Mouse (Mus musculus) intestine, embryonic 14.5 days (tissue): ENCODE measurements around the gene Sesn2. TPM values are rescaled to one million over a fixed set of nuclear protein-coding genes. Genes with fewer than 3 reads are reported as not detected.

Experiments
- ATAC-seq: fragments of 200-750 bp; cut with Nextera tagmentation; replicated peaks from 2 replicates; pipeline ENCODE4 v1.8.0; 2017; ENCODE audit warnings: low read depth, moderate number of reproducible peaks, moderate TSS enrichment, moderate library complexity; ENCODE audit not compliant: low FRiP score, low TSS enrichment
- DNase-seq: peaks from one replicate; pipeline ENCODE4 v3.0.0-alpha.2; 2018; ENCODE audit warnings: low spot score
- H3K27ac ChIP-seq: fragments of 300-500 bp; sonication (generic); 2 replicates; pipeline ENCODE4 v1.5.1; 2014; ENCODE audit warnings: low read depth, mild to moderate bottlenecking, control low read depth
- H3K27me3 ChIP-seq: fragments of 300-500 bp; sonication (generic); replicated peaks from 2 replicates; pipeline ENCODE4 v1.6.1; 2014; ENCODE audit warnings: low read length, control low read depth; ENCODE audit not compliant: control insufficient read depth, insufficient read depth
- H3K36me3 ChIP-seq: fragments of 300-500 bp; sonication (generic); 2 replicates; pipeline ENCODE4 v1.6.1; 2014; ENCODE audit warnings: low read length, control low read depth; ENCODE audit not compliant: control insufficient read depth, insufficient read depth
- H3K4me1 ChIP-seq: fragments of 300-500 bp; sonication (generic); replicated peaks from 2 replicates; pipeline ENCODE4 v1.6.1; 2014; ENCODE audit warnings: low read length, control low read depth, mixed read lengths; ENCODE audit not compliant: control insufficient read depth, insufficient read depth
- H3K4me2 ChIP-seq: fragments of 300-500 bp; sonication (generic); 2 replicates; pipeline ENCODE4 v1.6.1; 2014; ENCODE audit warnings: low read length
- H3K4me3 ChIP-seq: fragments of 300-500 bp; sonication (generic); 2 replicates; pipeline ENCODE4 v1.5.1; 2014; ENCODE audit warnings: low read depth, low read length, control low read depth, mixed read lengths
- H3K9ac ChIP-seq: fragments of 300-500 bp; sonication (generic); 2 replicates; pipeline ENCODE4 v1.6.1; 2014; ENCODE audit warnings: mild to moderate bottlenecking, low read length
- H3K9me3 ChIP-seq: fragments of 300-500 bp; sonication (generic); 2 replicates; pipeline ENCODE4 v1.6.1; 2016; ENCODE audit warnings: low read length, control low read depth; ENCODE audit not compliant: control insufficient read depth
- WGBS: fragments of 180-500 bp; shearing (Covaris S2); extraction: QIAGEN DNeasy Blood & Tissue Kit; methylation state at CpG from one replicate; pipeline ENCODE4 v1.1.7; 2014; 5-methylcytosine and 5-hydroxymethylcytosine counted together
- polyA plus RNA-seq: library from polyadenylated mRNA; unstranded; fragments of >200 nt; fragmentation: Nextera tagmentation; extraction: Ambion mirVana; gene quantifications from 2 replicates; pipeline ENCODE4 v1.2.1, GENCODE M21; 2014

Sesn2 gene
- polyA plus RNA-seq, 1 experiment from 2014 or later: 7.3 TPM

DNA sequence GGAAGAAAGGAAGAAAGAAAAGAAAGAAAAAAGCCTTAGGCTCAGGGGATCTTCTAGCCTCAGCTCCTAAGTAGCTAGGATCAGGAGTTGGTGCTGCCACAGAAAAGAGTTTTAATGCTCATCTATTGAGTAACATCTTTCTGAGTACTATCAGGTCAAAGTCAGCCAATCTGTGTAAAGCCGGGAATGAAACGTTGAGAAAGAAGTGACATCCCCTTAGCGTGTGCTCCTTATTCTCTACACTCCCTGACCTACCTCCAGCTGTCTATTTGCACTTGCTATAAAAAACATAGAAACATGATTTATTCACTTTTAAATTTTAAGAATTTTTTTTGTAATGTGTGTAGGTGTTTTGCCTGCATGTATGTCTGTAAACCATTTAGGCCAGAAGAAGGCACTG lies 8.9 kb upstream of the Sesn2 start:
- DNase-seq (no peak), ATAC-seq (no peak)
- no peaks in the 10 kb centered on the region for H3K9me3 ChIP-seq
- H3K4me3 ChIP-seq: no peak overlapping the region
- no peak overlapping the region for H3K4me2 ChIP-seq
- H3K27ac ChIP-seq: no peak overlapping the region
- H3K9ac ChIP-seq: no peak overlapping the region
- WGBS: 87% methylated on average over 3 of the region's 3 CpGs
- no peaks in the 10 kb centered on the region for H3K27me3 ChIP-seq
- no peaks in the 10 kb centered on the region for H3K36me3 ChIP-seq
- H3K4me1 ChIP-seq: peaks cover 1% of the 10 kb centered on the region; the same call in 1 of the 2 replicates

DNA sequence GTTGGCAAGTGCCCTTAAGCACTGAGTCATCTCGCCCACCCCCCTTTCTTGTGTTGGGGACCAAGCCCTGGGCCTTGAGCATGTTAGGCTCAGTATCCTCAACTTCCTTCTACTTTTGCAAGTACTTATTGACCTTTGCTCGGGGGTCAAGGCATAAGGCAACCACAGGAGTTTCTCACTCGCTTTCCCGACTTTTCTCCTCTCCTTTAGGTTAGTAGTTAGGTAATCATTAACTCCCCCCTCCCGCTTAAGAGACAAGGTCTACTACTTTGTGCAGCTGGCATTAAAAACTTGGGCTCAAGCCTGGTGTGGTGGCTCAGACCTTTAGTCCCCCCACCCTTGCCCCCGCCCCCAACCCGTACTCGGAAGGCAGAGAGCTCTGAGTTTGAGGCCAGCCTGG lies 7.8 kb upstream of the Sesn2 start:
- ATAC-seq (no peak; the same call in 1 of the 2 replicates), DNase-seq (no peak)
- H3K4me2 ChIP-seq: no peak overlapping the region
- no peak overlapping the region for H3K4me3 ChIP-seq
- peak overlapping the region; percentile 40; the same call in 1 of the 2 replicates for H3K27ac ChIP-seq
- no peaks in the 10 kb centered on the region; the same call in 1 of the 2 replicates for H3K4me1 ChIP-seq
- no peaks in the 10 kb centered on the region for H3K36me3 ChIP-seq
- no peak overlapping the region for H3K9ac ChIP-seq
- WGBS: 65% methylated on average over 8 of the region's 8 CpGs
- no peaks in the 10 kb centered on the region for H3K9me3 ChIP-seq
- H3K27me3 ChIP-seq: no peaks in the 10 kb centered on the region

DNA sequence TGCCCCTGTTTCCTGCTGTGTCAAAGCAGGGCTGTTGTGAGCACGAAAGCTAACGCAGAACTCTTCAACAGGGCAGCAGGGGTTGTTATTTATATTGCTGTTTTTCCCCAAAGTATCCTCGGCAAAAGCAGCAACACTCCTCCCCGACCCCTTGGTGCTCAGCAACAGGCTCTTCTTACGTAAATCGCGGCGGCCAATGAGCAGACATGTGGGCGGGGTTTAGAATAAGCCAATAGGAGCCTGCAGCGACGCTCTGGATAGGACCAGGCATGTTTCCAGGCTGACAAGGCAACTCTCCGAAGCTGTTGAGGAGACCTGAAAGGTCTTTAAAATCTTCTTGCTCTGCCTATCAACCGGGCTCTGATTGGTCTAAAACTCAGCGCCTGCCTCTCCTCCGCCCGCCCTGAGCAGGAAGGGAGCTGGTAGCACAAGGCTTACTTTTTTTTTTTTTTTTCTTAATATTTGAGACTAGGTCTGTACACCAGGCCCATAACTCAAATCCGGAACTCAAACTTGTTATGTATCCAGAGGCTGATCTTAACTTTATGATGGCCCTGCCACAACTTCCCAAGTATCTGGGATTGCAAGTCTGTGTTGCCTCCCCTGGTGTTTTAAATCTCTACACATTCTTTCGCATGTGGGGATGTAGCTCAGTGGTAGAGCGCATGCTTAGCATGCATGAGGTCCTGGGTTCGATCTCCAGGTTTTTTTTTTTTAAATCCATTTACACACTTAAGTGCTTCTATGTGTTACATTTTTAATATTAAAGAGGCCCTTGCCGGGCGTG lies 5.3 kb upstream of the Sesn2 start:
- Histone ChIP-seq H3K4me3 (peak overlapping the region; percentile 42), H3K9me3 (no peaks in the 10 kb centered on the region), H3K27ac (peak overlapping the region; percentile 73), H3K4me2 (peak overlapping the region; percentile 97), H3K9ac (peak overlapping the region; percentile 49), H3K27me3 (no peaks in the 10 kb centered on the region), H3K4me1 (no peaks in the 10 kb centered on the region; the same call in 1 of the 2 replicates), H3K36me3 (no peaks in the 10 kb centered on the region)
- ATAC-seq: peak; percentile 90
- WGBS: 19% methylated on average over 22 of the region's 22 CpGs
- peak; percentile 82 for DNase-seq

DNA sequence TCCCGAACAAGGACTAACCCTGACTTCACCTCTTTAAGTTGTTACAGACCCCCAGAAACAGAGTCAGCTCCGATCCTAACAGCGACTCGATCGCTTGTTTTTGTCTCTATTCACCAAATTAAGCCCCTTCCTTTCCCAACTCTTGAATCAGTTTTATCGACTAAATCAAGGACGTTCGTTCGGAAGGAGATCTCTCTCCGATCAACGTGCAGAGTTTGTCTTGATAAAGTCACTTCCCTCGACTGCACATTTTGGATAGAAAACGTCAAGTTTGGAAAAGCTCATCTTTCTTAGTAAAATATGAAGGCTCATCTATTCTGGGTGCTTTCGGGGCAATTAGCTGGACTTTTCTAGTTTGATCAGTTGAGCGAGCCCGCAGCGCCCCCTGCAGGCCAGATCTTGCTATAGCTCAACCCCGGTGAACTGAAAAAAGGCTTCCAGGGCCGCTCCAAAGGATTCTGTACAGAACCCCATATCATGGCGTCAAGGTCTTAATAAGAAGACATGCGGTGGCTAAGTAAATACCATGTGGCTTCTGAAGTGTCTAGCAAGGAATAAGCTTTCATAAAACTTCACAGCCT lies 4.3 kb upstream of the Sesn2 start:
- WGBS: 3% methylated on average over 21 of the region's 21 CpGs
- Histone ChIP-seq H3K4me2 (peak overlapping the region; percentile 97), H3K36me3 (no peaks in the 10 kb centered on the region), H3K4me3 (peak overlapping the region; percentile 42), H3K9ac (peak overlapping the region; percentile 49), H3K9me3 (no peaks in the 10 kb centered on the region), H3K27ac (peak overlapping the region; percentile 73), H3K27me3 (no peaks in the 10 kb centered on the region), H3K4me1 (no peaks in the 10 kb centered on the region; the same call in 1 of the 2 replicates)
- ATAC-seq (no peak), DNase-seq (peak; percentile 96)

DNA sequence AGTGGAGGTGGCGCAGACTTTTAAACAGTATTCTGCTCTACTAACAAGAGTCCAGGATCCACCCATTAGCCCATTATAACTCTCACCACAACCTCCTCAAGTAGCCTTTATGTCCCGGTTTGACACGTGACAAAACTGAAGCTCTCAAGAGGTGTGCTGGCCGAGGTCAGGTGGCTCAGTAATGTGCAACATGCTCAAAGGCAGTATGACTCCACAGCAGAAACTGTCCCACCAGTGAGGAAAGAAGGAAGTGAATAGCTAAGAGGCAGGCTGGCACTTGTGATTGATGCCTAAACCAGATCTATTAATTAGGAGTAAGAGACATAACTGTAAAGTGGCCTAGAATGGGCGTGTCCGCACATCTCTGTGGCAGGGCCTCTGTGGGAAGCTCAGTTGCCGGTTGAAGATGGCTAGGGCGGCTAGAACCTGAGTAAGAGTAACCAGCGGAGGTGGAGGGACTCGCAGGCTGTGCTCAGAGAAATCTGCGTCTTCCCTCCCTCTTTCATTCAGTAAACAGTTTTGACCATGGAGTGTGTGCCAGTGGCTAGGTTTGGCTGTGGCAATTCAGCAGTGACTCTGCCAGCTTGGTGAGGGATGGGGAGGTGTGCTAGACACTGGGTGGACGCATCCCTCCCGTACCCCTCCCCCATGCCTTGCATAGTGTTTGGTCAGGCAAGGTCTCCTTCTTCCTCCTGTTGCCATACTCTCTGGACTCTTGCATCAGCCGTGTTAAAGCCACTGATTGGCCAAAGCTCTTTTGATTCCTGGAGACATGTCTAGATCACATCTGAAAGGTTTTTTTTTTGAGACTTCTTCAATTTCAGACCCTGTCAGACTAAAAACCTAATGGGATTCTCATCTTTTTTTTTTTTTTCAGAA lies 3.3 kb upstream of the Sesn2 start:
- Histone ChIP-seq H3K36me3 (no peaks in the 10 kb centered on the region), H3K4me1 (peaks cover 4% of the 10 kb centered on the region), H3K4me2 (peak overlapping the region; percentile 97), H3K4me3 (no peak overlapping the region), H3K27me3 (no peaks in the 10 kb centered on the region), H3K27ac (no peak overlapping the region), H3K9me3 (no peaks in the 10 kb centered on the region), H3K9ac (no peak overlapping the region)
- DNase-seq: no peak
- WGBS: 35% methylated on average over 14 of the region's 14 CpGs
- no peak for ATAC-seq

DNA sequence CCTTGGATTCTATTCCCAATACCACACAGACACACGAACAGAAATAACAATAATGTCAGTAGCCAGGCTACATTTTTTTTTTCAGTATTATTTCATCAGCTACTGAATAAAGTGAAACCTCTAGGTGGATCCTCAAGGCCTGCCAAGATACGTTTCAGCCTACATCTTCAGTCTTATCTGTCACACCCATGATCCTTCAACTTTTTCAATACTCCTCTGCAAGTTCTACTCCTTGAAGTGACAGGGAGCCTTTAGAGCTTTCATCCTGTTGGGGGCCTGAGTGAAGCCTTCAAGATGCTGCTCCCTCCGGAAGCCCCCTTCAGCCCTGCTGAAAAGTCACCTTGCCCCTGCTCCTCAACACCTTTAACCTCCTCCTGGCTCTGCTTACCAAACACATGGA lies 1.8 kb upstream of the Sesn2 start:
- Histone ChIP-seq H3K4me3 (no peak overlapping the region), H3K4me2 (no peak overlapping the region), H3K9me3 (no peaks in the 10 kb centered on the region), H3K36me3 (no peaks in the 10 kb centered on the region), H3K4me1 (peaks cover 6% of the 10 kb centered on the region), H3K27me3 (no peaks in the 10 kb centered on the region), H3K9ac (no peak overlapping the region), H3K27ac (no peak overlapping the region)
- no peak for ATAC-seq
- DNase-seq: no peak
- WGBS: 68% methylated on average over 3 of the region's 3 CpGs

DNA sequence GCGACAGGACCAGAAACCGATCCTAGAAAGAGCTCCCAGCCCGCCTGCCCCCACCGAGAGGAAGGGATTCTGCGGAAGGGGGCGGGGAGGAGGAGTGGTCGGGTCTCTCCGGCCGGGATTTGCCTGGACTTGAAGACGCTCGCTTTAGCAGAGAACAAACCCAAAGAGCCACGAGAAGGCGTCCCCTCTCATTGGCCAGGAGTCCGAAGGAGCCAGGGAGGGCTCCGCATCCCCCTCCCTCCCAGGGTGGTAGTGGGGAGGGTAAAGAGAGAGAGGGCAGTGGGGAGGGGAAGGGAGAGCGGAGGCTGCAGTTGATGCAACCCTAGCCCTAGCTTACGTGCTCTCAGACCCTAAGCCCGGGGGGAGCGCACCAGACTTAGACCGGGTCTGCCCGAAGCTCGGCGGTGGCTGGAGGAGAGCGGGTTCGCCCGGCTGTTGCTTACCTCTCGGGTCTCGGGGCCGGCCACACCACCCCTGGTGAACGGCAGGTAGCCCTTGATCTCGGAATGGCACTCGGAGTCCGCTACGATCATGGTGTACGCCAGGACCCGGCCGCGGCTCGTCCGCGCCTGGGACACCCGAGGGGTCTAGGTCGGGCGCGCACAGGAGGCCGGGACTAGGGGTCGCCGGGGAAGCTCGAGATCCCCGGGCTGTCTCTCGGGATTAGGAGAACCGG lies 542 bp downstream of the Sesn2 start:
- peak overlapping the region; percentile 78 for H3K27ac ChIP-seq
- no peaks in the 10 kb centered on the region for H3K9me3 ChIP-seq
- H3K9ac ChIP-seq: peak overlapping the region; percentile 71
- peak overlapping the region; percentile 56 for H3K4me2 ChIP-seq
- DNase-seq (peak; percentile 94), ATAC-seq (peak; percentile 79)
- WGBS: under 1% methylated on average over 51 of the region's 52 CpGs
- H3K36me3 ChIP-seq: no peaks in the 10 kb centered on the region
- H3K27me3 ChIP-seq: no peaks in the 10 kb centered on the region
- peaks cover 6% of the 10 kb centered on the region for H3K4me1 ChIP-seq
- H3K4me3 ChIP-seq: peak overlapping the region; percentile 82

DNA sequence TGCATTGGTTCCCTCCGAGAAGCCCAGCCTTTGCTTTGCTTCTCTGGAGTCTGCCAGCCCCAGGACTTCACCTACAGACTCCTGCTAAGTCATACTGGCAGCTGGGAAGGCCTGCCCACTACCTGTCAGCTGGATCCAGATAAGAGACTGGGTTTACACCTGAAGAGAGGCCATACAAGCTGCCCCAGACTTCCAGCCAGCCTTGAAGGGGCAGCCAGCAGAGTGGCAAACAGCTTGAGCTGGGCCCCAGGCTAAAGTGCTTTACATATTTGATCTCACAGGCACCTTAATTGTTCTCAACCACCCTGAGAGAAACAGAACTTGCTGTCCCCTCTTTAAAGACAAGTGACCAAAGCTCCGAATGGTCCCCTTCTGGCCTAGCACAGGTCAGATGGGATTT lies 3.1 kb downstream of the Sesn2 start:
- H3K9ac ChIP-seq: no peak overlapping the region
- no peak overlapping the region for H3K4me2 ChIP-seq
- H3K9me3 ChIP-seq: no peaks in the 10 kb centered on the region
- no peaks in the 10 kb centered on the region for H3K27me3 ChIP-seq
- WGBS: 51% methylated on average over 2 of the region's 2 CpGs
- DNase-seq: no peak
- no peak for ATAC-seq
- H3K4me1 ChIP-seq: peaks cover 6% of the 10 kb centered on the region; the same call in 1 of the 2 replicates
- no peaks in the 10 kb centered on the region for H3K36me3 ChIP-seq
- H3K27ac ChIP-seq: 0 out of 2 replicates have a peak overlapping the region, but pooled peaks have one; percentile 1
- H3K4me3 ChIP-seq: no peak overlapping the region
